Mouse (Mus musculus): ENCODE results near the gene Gm30191.
"Not testable (repeated sequence)": the region's sequence is repeated elsewhere in the genome, so short reads cannot be mapped to it uniquely, and the experiment has no call there.

DNA sequence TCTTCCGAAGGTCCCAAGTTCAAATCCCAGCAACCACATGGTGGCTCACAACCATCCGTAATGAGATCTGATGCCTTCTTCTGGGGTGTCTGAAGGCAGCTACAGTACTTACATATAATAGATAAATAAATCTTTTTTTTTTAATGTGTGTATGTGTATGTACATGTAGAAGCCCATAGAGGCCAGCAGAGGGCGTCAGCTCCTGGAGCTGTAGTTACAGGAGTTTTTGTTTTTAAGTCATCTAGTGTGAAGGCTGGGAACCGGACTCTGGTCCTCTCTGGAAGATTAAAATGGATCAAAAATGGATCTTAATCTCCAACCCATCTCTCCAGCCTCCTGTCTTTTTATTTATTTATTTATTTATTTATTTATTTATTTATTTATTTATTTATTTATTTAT lies 49.4 kb downstream of the Gm30191 start:
- TF ChIP-seq FLI1 (IDR thresholded peaks at IDR 0.05; ENCODE audit: low read length); GATA1 (IDR thresholded peaks at IDR 0.05; ENCODE audit: borderline replicate concordance, low read length): not testable (repeated sequence)

Measured in megakaryocyte, embryonic 14.5 days (primary cell).